Mouse (Mus musculus): ENCODE data around the gene Nod1.
A peak's percentile ranks its signal among the peaks of the same experiment; 100 is the strongest.

Nod1 gene

GRCm38 (mm10) chr6:54934930-54935329 lies 37.5 kb downstream of the Nod1 start:
- DNase-seq = no peak

DNA sequence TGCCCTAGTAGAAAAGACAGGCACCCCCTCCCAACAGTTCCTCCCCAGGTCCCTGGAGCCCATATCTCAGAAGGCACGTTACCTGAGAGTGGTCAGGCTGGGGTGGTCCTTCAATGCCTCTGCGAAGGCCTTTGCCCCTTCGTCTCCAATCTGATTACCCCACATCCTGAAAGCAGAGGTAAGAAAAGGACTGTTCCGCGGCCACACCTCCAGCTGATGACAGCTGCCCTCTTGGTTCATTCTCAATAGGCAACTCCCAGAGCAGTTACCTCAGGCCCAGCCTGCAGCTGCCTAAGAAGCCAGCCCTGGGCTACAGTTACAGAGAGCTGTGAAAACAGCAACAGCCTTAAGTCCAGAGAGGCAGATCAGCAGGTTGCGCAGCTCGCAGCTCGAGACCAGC lies 38.1 kb downstream of the Nod1 start:
- no peak for DNase-seq

GRCm38 (mm10) chr6:54933866-54934265 lies 38.5 kb downstream of the Nod1 start:
- DNase-seq = no peak

GRCm38 (mm10) chr6:54933216-54933615 lies 39.2 kb downstream of the Nod1 start:
- DNase-seq = no peak

DNA sequence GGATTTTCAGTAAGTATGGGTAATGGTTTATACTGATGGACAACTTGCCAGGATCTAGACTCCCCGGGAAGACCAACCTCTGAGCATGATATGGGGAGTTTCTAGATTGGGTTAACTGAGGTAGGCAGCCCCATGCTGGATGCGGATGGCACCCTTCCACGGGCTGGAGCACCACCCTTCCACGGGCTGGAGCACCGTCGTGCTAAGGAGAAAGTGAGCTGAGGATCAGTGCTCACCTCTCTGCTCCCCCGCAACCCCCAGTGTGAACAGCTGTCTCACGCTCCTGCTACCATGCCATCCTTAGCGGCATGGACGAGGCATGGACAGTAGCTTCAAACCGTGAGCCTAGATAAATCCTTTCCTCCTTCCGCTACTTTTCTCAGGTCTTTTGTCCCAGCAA lies 39.9 kb downstream of the Nod1 start:
- DNase-seq = no peak

DNA sequence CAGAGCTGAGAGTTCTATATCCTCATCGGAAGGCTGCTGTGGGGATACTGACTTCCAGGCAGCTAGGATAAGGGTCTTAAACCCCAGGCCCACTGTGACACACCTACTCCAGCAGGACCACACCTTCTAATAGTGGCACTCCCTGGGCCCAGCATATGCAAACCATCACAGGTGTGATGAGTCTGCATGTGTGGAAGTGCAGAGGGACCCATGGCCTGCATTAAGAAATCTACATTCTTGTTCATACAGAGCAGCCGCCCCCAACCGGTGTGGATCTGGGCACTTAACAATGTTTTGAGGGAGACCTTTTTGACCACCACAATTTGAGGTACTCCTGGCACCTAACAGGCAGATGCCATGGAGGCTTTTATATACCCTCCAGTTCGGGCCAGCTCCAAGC lies 40.8 kb downstream of the Nod1 start:
- DNase-seq = no peak

DNA sequence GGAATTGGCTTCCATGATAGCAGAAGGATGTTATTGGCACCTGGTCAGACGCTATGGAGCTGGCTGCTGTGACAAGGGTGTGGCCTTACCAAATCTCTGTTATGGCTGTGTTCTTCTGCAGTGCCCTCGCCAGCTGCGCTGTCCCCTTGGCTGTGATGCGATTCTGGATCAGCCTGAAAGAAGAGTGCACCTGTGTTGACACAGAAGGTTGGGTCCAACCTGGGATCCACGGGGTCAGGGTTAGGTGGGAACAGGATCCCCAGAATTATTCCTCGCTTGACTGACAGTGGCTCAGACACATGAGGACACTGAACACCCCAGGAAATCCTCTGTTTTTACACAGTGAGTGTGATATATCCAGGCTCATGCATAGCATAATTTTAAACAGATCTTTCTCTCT lies 44.5 kb downstream of the Nod1 start:
- no peak for DNase-seq

DNA sequence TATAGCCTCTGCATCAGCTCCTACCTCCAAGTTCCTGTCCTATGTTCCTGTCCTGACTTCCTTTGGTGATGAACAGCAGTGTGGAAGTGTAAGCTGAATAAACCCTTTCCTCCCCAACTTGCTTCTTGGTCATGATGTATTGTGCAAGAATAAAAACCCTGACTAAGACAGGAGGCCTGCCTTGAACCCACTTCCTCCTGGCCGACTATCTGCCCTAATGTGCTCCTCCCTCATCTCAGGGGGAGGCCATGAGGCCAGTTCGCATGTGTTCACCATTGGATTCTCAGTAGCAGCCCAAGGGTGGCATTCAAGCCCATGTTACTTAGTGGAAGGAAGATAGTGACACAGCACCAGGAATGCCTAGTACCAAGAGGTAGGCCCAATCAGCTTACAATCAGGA lies 45.5 kb downstream of the Nod1 start:
- DNase-seq = no peak

DNA sequence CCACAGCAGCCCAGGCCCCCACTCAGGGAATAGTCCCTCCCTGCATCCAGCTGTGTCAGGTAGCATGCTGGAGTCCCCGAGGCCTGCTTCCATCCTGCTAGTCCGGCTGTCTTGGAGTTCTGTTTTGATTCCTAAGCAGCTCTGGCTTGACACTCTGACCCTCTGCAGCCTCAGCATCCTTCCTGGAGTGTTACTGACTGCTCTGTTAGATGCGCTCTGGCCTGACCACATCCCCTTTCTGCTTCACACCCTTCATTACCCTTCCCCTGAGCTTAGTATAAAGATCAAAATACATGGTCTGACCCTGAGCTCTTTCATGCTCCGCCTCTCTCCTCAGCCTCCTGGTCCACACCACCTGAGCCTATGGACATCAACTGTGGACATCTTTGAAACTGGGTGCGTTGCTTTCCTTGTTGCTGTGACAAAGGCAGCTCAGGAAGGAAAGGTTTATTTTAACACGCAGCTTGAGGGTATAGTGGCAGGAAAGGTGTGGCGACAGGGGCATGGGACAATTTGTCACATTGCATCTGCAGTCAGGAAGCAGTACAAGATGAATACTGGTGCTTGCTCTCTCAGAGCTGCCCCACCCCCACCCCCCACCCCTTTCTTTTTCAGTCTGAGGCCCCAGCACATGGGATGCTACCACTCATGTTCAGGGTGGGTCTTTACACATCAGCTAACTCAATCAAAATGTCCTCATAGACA lies 46.5 kb downstream of the Nod1 start:
- no peak for DNase-seq

- DNase-seq = no peak
Observed at GRCm38 (mm10) chr6:54924538-54924937, 47.9 kb downstream of the Nod1 start.

DNA sequence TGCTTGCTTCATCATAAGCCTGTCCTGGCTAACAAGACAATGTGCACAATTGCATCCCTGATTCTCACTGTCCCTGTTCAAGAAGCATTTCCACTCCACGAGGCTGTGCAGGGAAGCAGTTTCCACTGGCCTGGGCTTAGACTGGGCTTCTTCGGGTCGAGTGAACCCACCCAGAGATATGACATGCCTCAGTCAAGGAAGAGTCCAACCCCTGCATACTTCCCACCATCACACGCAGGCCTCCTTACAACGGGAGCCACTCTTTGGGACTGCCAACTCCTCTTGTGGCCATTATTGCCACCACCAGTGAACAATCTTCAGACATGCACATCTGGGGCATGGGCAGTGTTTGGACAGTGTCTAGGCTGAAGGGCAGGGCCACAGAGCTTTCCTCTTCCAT lies 53.9 kb downstream of the Nod1 start:
- no peak for DNase-seq

- peak; percentile 48 for DNase-seq
Observed at GRCm38 (mm10) chr6:54917523-54917922, 54.9 kb downstream of the Nod1 start.

GRCm38 (mm10) chr6:54916941-54917340 lies 55.5 kb downstream of the Nod1 start:
- DNase-seq = no peak

DNA sequence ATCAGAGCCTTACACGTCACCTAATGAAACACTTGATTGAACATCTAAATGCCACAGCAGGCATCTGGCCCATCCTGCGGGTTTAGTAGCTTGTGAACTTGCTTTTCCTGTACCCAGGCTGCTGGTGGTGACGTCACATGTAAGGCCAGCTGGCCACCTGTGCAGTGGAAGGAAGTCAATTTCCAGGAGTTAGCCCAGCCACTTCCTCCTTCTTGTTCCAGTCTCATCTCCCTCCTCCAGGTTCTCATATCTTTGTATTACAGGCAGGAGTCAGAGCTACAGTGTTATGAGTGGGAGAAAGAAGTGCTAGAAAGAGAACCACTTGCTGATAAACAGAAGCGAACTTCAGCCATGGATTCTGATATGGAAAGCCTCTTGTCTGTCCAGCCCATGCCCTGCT lies 56.2 kb downstream of the Nod1 start:
- DNase-seq = no peak

DNA sequence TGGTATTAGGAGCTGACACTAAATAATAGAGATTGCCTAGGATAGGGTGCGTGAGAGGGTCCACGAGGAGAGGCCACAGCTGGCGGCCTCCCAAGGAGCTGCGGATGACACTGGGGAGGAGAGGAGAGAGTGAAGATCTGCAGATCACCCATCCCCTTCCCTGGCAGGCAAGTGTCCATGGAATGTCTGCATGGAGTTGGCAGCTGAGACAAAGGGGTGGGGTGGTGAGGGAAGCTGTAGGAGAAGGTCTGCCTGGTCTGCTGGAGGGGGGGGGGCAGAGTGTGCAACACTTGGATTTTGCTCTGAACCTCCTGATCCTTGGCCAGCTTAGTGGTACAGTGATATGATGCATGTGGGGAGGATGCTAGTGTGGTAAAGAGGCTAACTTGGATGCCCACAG lies 57.4 kb downstream of the Nod1 start:
- DNase-seq = no peak

- DNase-seq = no peak
Observed at GRCm38 (mm10) chr6:54906053-54907040, 66.1 kb downstream of the Nod1 start.

GRCm38 (mm10) chr6:54902547-54902946 lies 69.9 kb downstream of the Nod1 start:
- no peak for DNase-seq

DNA sequence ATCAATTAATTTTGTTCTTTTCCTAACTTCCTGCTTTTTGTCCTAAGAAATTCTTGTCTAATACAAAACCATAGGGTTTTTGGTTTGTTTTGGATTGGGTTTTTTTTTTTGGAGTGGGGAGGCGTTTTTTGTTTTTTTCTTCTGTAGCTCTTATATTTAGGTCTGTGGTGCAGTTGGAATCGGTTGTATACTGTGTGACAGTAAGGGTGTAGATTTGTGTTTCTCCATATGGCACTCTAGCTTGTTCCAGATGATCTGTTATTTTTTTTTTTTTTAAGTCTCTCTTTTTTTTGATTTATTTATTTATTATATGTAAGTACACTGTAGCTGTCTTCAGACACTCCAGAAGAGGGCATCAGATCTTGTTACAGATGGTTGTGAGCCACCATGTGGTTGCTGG lies 72.2 kb downstream of the Nod1 start:
- DNase-seq = no peak

GRCm38 (mm10) chr6:54891384-54891783 lies 81.0 kb downstream of the Nod1 start:
- DNase-seq = no peak

DNA sequence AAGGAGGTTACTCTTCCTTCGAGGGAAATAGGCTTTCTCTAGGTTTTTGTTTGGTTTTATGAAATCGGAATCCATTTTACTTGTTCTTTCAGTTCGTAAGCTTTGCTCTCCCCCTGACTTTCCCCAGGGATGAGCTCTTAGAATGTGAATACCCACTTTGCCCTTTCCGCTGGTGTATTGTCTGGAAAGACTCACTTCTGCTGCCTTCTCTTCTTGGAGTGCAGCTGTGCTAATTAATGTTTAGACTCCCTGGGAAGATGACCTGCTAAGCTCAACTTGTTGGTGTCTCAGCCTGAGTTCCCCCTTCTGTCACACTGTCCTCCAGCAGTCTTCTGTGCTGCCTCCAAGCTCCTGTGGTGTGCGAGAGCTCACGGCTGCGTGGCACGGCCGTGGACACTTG lies 82.2 kb downstream of the Nod1 start:
- peak; percentile 14 for DNase-seq

- no peak for DNase-seq
Observed at GRCm38 (mm10) chr6:54886195-54886594, 86.2 kb downstream of the Nod1 start.

- no peak for DNase-seq
Observed at GRCm38 (mm10) chr6:54883424-54883823, 89.0 kb downstream of the Nod1 start.

GRCm38 (mm10) chr6:54880086-54880485 lies 92.3 kb downstream of the Nod1 start:
- DNase-seq = no peak

GRCm38 (mm10) chr6:54878546-54878945 lies 93.9 kb downstream of the Nod1 start:
- no peak for DNase-seq
